Mouse (Mus musculus): ENCODE measurements around the gene Klre1.
"Not testable (repeated sequence)": the region's sequence is repeated elsewhere in the genome, so short reads cannot be mapped to it uniquely, and the experiment has no call there.

Gene Klre1

GRCm38 (mm10) chr6:129581896-129582295, 4.2 kb downstream of the Klre1 start:
- in situ Hi-C loops (cut with MboI; ENCODE audit: low sequenced_read_pairs): loop anchor here (25.0 kb wide), 1 partner anchor 1780 kb away; the partner anchor contains the start of gene Styk1

GRCm38 (mm10) chr6:129583014-129583413, 5.3 kb downstream of the Klre1 start:
- in situ Hi-C loops (cut with MboI; ENCODE audit: low sequenced_read_pairs): loop anchor here (25.0 kb wide), 1 partner anchor 1779 kb away; the partner anchor contains the start of gene Styk1

GRCm38 (mm10) chr6:129591508-129591907, 13.8 kb downstream of the Klre1 start, which contains the start of gene Klrd1:
Gene Klrd1 (plus strand): TSS chr6:129591782.
- in situ Hi-C loops (cut with MboI; ENCODE audit: low sequenced_read_pairs): loop anchor here (25.0 kb wide), 1 partner anchor 1771 kb away; the partner anchor contains the start of gene Styk1

GRCm38 (mm10) chr6:129608372-129608771, 30.7 kb downstream of the Klre1 start:
- in situ Hi-C loops (cut with MboI; ENCODE audit: low sequenced_read_pairs): no loop called here

GRCm38 (mm10) chr6:129623735-129624134, 46.0 kb downstream of the Klre1 start, which contains the start of gene Klrk1:
Gene Klrk1 (minus strand): TSS chr6:129623864.
- in situ Hi-C loops (cut with MboI; ENCODE audit: low sequenced_read_pairs): no loop called here

GRCm38 (mm10) chr6:129631046-129631445, 53.3 kb downstream of the Klre1 start:
- in situ Hi-C loops (cut with MboI; ENCODE audit: low sequenced_read_pairs): not testable (repeated sequence)
